Mouse (Mus musculus): ENCODE results near the gene Ccnyl1.

Ccnyl1 gene

GRCm38 (mm10) chr1:64738180-64738555 lies 47.9 kb downstream of the Ccnyl1 start:
- peak; percentile 64 for DNase-seq (ENCODE audit: low spot score)

- DNase-seq (ENCODE audit: low spot score): peak; percentile 75
These were observed 48.4 kb downstream of the Ccnyl1 start for GRCm38 (mm10) chr1:64738661-64739082.

GRCm38 (mm10) chr1:64742741-64743408 lies 52.6 kb downstream of the Ccnyl1 start:
- DNase-seq (ENCODE audit: low spot score): no peak

GRCm38 (mm10) chr1:64744616-64745015 lies 54.4 kb downstream of the Ccnyl1 start:
- DNase-seq (ENCODE audit: low spot score): no peak

- DNase-seq (ENCODE audit: low spot score): no peak
These were observed 62.9 kb downstream of the Ccnyl1 start for GRCm38 (mm10) chr1:64753109-64753508.

GRCm38 (mm10) chr1:64753668-64754067 lies 63.4 kb downstream of the Ccnyl1 start:
- DNase-seq (ENCODE audit: low spot score): no peak

GRCm38 (mm10) chr1:64754658-64755057 lies 64.4 kb downstream of the Ccnyl1 start:
- DNase-seq (ENCODE audit: low spot score): no peak

- DNase-seq (ENCODE audit: low spot score): no peak
These were observed 65.8 kb downstream of the Ccnyl1 start for GRCm38 (mm10) chr1:64755971-64756639.

- no peak for DNase-seq (ENCODE audit: low spot score)
These were observed 66.4 kb downstream of the Ccnyl1 start for GRCm38 (mm10) chr1:64756640-64757030.

GRCm38 (mm10) chr1:64757254-64757653 lies 67.0 kb downstream of the Ccnyl1 start:
- no peak for DNase-seq (ENCODE audit: low spot score)

GRCm38 (mm10) chr1:64757766-64758165 lies 67.5 kb downstream of the Ccnyl1 start:
- no peak for DNase-seq (ENCODE audit: low spot score)

GRCm38 (mm10) chr1:64761646-64762045 lies 71.4 kb downstream of the Ccnyl1 start:
- DNase-seq (ENCODE audit: low spot score): no peak

- no peak for DNase-seq (ENCODE audit: low spot score)
These were observed 79.9 kb downstream of the Ccnyl1 start for GRCm38 (mm10) chr1:64770169-64770568.

GRCm38 (mm10) chr1:64773305-64773704 lies 83.0 kb downstream of the Ccnyl1 start:
- no peak for DNase-seq (ENCODE audit: low spot score)

Data from retina, embryonic 14.5 days (tissue).